Mouse (Mus musculus): ENCODE results near the gene Cacna1d. TPM values are rescaled to one million over a fixed set of nuclear protein-coding genes. Genes with fewer than 3 reads are reported as not detected.
A peak's percentile ranks its signal among the peaks of the same experiment; 100 is the strongest.

Gene Cacna1d
- polyA plus RNA-seq, 1 experiment from 2014 or later = 0.36 TPM

DNA sequence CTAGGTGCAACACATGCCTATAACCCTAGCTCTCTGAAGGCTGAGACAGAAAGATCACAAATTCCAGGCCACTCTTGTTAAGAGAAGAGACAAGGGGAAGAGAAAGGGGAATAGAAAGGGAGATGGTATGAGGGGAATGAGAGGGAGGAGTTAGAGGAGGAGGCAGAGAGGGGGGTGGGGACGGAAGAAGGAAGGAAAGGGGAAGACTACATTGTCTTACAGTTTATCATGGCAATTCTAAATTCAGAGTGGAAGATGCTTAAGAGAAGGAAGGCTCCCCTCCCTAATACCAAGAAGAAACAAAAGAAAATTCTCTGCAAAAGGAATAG is 199.2 kb downstream of the Cacna1d start:
- ATAC-seq (no peak), DNase-seq (no peak)
- Histone ChIP-seq H3K9ac (replicated peaks) (no peak overlapping the region), H3K27me3 (ENCODE audit: insufficient read depth, low read length) (no peaks in the 10 kb centered on the region), H3K4me1 (ENCODE audit: insufficient read depth) (no peaks in the 10 kb centered on the region), H3K36me3 (replicated peaks; ENCODE audit: insufficient read depth, low read length) (no peaks in the 10 kb centered on the region), H3K9me3 (ENCODE audit: low read length) (no peaks in the 10 kb centered on the region), H3K27ac (ENCODE audit: low read depth) (no peak overlapping the region), H3K4me3 (ENCODE audit: low read depth, low read length) (no peak overlapping the region), H3K4me2 (ENCODE audit: low read depth, low read length) (no peak overlapping the region)
- TF ChIP-seq CTCF (IDR thresholded peaks at IDR 0.05; ENCODE audit: low read depth) = no peak
- no peak for TF ChIP-seq EP300 (IDR thresholded peaks at IDR 0.05; ENCODE audit: low read depth)
- 15% methylated on average over 1 of the region's 1 CpGs for WGBS (ENCODE audit: insufficient replicate concordance)

DNA sequence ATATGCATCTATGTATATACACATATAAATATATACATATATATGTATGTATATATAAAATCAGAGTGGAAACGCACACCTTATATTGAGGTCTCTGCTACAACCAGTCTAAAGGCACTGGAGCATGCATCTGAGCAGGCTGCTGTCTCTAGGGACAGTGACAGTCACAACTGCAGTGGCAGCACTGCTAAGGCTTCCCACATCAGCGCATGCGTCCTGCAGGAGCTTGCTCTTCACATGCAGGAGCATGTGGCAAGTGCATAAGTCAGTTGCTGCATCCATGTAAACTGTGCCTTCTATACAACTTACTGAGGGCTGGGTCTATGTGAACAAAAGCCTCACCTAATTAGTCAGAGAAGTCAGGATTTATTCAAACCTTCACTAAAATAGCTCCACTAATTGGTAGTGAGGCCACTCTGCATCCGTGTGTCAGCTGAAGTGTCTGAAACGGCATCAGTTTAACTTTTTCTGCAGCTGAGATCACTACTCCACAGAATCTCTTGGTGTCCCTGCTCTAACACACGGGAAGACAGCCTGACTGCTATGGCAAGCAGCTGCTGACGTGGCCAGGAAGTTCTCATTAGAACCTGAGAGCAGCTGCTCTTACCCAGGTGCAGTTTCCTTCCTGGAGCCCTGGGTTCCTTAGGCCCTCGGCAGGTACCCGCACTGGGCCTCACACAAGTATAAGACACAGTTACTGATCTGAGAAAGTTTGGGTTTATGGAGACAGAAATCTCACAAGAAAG is 199.7 kb downstream of the Cacna1d start:
- Histone ChIP-seq H3K27ac (ENCODE audit: low read depth) (0 out of 2 replicates have a peak overlapping the region, but pooled peaks have one; percentile 7), H3K27me3 (ENCODE audit: insufficient read depth, low read length) (no peaks in the 10 kb centered on the region), H3K4me3 (ENCODE audit: low read depth, low read length) (no peak overlapping the region), H3K36me3 (replicated peaks; ENCODE audit: insufficient read depth, low read length) (no peaks in the 10 kb centered on the region), H3K9ac (replicated peaks) (no peak overlapping the region), H3K4me1 (ENCODE audit: insufficient read depth) (no peaks in the 10 kb centered on the region), H3K4me2 (ENCODE audit: low read depth, low read length) (no peak overlapping the region), H3K9me3 (ENCODE audit: low read length) (no peaks in the 10 kb centered on the region)
- DNase-seq = no peak
- TF ChIP-seq CTCF (IDR thresholded peaks at IDR 0.05; ENCODE audit: low read depth) (no peak), EP300 (IDR thresholded peaks at IDR 0.05; ENCODE audit: low read depth) (no peak)
- 50% methylated on average over 9 of the region's 9 CpGs for WGBS (ENCODE audit: insufficient replicate concordance)
- ATAC-seq = no peak

DNA sequence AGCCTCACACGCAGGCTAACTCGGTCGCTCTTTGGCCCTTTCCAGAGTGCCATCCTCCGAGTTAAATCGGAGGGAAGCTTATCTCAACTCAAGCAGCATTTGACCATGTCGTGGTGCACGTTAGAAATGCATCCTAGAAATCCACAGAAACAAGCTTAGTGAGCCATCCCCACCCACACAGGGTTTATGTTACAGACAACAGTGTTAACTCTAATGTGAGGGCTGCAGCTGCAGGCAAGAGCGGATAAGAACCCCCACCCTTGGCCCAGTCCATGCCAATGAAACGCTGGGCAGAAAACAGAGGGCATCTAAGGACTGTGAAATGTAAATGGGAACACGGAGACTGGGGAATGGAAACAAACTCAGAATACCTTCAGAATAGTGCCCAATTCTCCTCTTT is 206.8 kb downstream of the Cacna1d start:
- H3K4me2 ChIP-seq (ENCODE audit: low read depth, low read length) = no peak overlapping the region

DNA sequence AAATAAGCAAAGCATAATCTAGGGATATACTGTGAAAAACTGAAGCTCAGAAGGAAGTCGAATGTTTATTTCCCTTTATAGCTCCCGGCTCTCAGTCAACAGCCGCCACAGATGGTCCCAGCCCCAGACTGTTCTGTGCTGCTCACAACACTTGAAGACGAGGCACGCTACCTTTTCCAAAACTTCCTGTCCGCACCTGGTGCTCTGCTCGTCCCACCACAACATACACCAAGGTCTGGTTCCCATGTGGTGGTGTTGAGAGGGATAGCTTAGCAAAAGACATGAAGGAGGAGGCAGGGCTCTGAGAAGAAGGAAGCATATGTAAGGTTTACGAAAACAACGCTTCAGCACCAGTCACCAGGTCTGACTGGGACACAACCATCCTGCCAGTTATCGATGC is 207.2 kb downstream of the Cacna1d start:
- no peaks in the 10 kb centered on the region for H3K9me3 ChIP-seq (ENCODE audit: low read length)
- no peaks in the 10 kb centered on the region for H3K27me3 ChIP-seq (ENCODE audit: insufficient read depth, low read length)
- H3K36me3 ChIP-seq (replicated peaks; ENCODE audit: insufficient read depth, low read length) = no peaks in the 10 kb centered on the region
- H3K4me1 ChIP-seq (ENCODE audit: insufficient read depth) = no peaks in the 10 kb centered on the region
- no peak for ATAC-seq
- H3K9ac ChIP-seq (replicated peaks) = no peak overlapping the region
- DNase-seq = no peak
- TF ChIP-seq CTCF (IDR thresholded peaks at IDR 0.05; ENCODE audit: low read depth) (no peak), EP300 (IDR thresholded peaks at IDR 0.05; ENCODE audit: low read depth) (no peak)
- no peak overlapping the region for H3K4me2 ChIP-seq (ENCODE audit: low read depth, low read length)
- 52% methylated on average over 10 of the region's 10 CpGs for WGBS (ENCODE audit: insufficient replicate concordance)
- no peak overlapping the region for H3K4me3 ChIP-seq (ENCODE audit: low read depth, low read length)
- H3K27ac ChIP-seq (ENCODE audit: low read depth) = no peak overlapping the region

More for the DNA sequence above, 206.8 kb downstream of the Cacna1d start:
- ATAC-seq (no peak), DNase-seq (no peak)
- TF ChIP-seq CTCF (IDR thresholded peaks at IDR 0.05; ENCODE audit: low read depth) (no peak), EP300 (IDR thresholded peaks at IDR 0.05; ENCODE audit: low read depth) (no peak)
- no peaks in the 10 kb centered on the region for H3K27me3 ChIP-seq (ENCODE audit: insufficient read depth, low read length)
- no peak overlapping the region for H3K27ac ChIP-seq (ENCODE audit: low read depth)
- no peak overlapping the region for H3K4me3 ChIP-seq (ENCODE audit: low read depth, low read length)
- no peaks in the 10 kb centered on the region for H3K9me3 ChIP-seq (ENCODE audit: low read length)
- H3K9ac ChIP-seq (replicated peaks) = no peak overlapping the region
- H3K4me1 ChIP-seq (ENCODE audit: insufficient read depth) = no peaks in the 10 kb centered on the region
- H3K36me3 ChIP-seq (replicated peaks; ENCODE audit: insufficient read depth, low read length) = no peaks in the 10 kb centered on the region
- WGBS (ENCODE audit: insufficient replicate concordance) = 62% methylated on average over 10 of the region's 10 CpGs

DNA sequence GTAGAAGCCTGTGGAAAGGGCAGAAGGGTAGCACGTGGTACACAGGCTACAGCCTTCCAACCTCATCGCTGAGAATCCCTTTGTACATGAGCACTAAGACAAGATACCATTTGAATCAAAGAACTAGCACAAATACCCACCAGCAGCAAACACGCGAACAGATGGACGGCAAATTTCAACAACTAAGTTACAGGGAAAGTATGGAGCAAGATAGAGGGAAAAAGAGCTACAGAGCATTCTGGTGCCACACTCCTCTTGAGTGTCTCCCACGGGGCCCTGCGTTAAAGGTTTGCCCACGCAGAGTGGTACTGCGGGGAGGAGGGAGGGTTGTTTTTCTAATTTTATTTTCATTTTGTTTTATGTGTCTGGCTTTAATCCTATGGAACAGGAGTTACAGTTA is 215.7 kb downstream of the Cacna1d start:
- no peaks in the 10 kb centered on the region for H3K36me3 ChIP-seq (replicated peaks; ENCODE audit: insufficient read depth, low read length)
- no peaks in the 10 kb centered on the region for H3K27me3 ChIP-seq (ENCODE audit: insufficient read depth, low read length)
- H3K9me3 ChIP-seq (ENCODE audit: low read length) = no peaks in the 10 kb centered on the region
- no peak for ATAC-seq
- no peak overlapping the region for H3K4me2 ChIP-seq (ENCODE audit: low read depth, low read length)
- no peaks in the 10 kb centered on the region for H3K4me1 ChIP-seq (ENCODE audit: insufficient read depth)
- no peak for TF ChIP-seq CTCF (IDR thresholded peaks at IDR 0.05; ENCODE audit: low read depth)
- no peak for TF ChIP-seq EP300 (IDR thresholded peaks at IDR 0.05; ENCODE audit: low read depth)
- no peak overlapping the region for H3K27ac ChIP-seq (ENCODE audit: low read depth)
- DNase-seq = no peak
- H3K4me3 ChIP-seq (ENCODE audit: low read depth, low read length) = no peak overlapping the region
- 84% methylated on average over 9 of the region's 9 CpGs for WGBS (ENCODE audit: insufficient replicate concordance)
- no peak overlapping the region for H3K9ac ChIP-seq (replicated peaks)

DNA sequence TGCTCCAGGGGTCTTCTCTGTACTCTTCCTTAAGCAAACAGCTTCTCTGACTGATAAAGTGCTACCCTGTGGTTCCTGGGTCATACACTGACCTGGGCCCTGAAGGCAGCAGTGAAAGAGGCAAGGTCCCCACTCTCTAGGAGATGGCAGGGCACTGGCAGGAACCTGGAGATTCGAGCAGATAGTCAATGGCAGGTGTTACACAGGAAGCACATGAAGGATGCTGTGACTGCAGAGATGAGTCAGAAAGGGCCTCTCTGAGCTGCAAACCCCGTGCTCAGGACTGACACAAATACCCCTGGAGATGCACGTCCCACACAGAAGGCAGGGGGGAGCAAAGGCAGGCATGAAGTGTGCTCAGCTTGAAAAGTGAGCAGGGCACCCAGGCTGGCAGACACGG is 218.3 kb downstream of the Cacna1d start:
- no peak for ATAC-seq
- no peaks in the 10 kb centered on the region for H3K4me1 ChIP-seq (ENCODE audit: insufficient read depth)
- TF ChIP-seq EP300 (IDR thresholded peaks at IDR 0.05; ENCODE audit: low read depth) (no peak), CTCF (IDR thresholded peaks at IDR 0.05; ENCODE audit: low read depth) (no peak)

More for the DNA sequence above, 218.3 kb downstream of the Cacna1d start:
- Histone ChIP-seq H3K27me3 (ENCODE audit: insufficient read depth, low read length) (no peaks in the 10 kb centered on the region), H3K9me3 (ENCODE audit: low read length) (no peaks in the 10 kb centered on the region), H3K9ac (replicated peaks) (no peak overlapping the region), H3K27ac (ENCODE audit: low read depth) (no peak overlapping the region), H3K4me3 (ENCODE audit: low read depth, low read length) (no peak overlapping the region), H3K36me3 (replicated peaks; ENCODE audit: insufficient read depth, low read length) (no peaks in the 10 kb centered on the region), H3K4me2 (ENCODE audit: low read depth, low read length) (no peak overlapping the region)
- DNase-seq = no peak
- WGBS (ENCODE audit: insufficient replicate concordance) = 58% methylated on average over 4 of the region's 4 CpGs

All from liver, postnatal 0 days (tissue).